Mouse (Mus musculus) liver, embryonic 16.5 days (tissue): ENCODE data around the gene Bbx. TPM values are rescaled to one million over a fixed set of nuclear protein-coding genes. Genes with fewer than 3 reads are reported as not detected.

Experiments
- ATAC-seq: fragments of 200-750 bp; cut with Nextera tagmentation; 2 replicates; pipeline ENCODE4 v1.8.0; 2017; ENCODE audit warnings: low read depth, mild to moderate bottlenecking, moderate number of reproducible peaks, moderate library complexity
- H3K27ac ChIP-seq: fragments of 300-500 bp; sonication (generic); 2 replicates; pipeline ENCODE4 v1.5.1; 2014; ENCODE audit warnings: mild to moderate bottlenecking, low read length
- H3K27me3 ChIP-seq: fragments of 300-500 bp; sonication (generic); 2 replicates; pipeline ENCODE4 v1.6.1; 2014; ENCODE audit warnings: low read depth, low read length, mixed read lengths; ENCODE audit not compliant: control insufficient read depth, insufficient read depth
- H3K36me3 ChIP-seq: fragments of 300-500 bp; sonication (generic); 2 replicates; pipeline ENCODE4 v1.6.1; 2014; ENCODE audit warnings: mild to moderate bottlenecking; ENCODE audit not compliant: control insufficient read depth, insufficient read depth
- H3K4me1 ChIP-seq: fragments of 300-500 bp; sonication (generic); 2 replicates; pipeline ENCODE4 v1.6.1; 2014; ENCODE audit warnings: low read depth, low read length, mixed read lengths; ENCODE audit not compliant: control insufficient read depth
- H3K4me2 ChIP-seq: fragments of 300-500 bp; sonication (generic); 2 replicates; pipeline ENCODE4 v1.6.1; 2014; ENCODE audit warnings: low read depth, low read length, mixed read lengths
- H3K4me3 ChIP-seq: fragments of 300-500 bp; sonication (generic); 2 replicates; pipeline ENCODE4 v1.5.1; 2014; ENCODE audit warnings: low read depth, mild to moderate bottlenecking, low read length
- H3K9ac ChIP-seq: fragments of 300-500 bp; sonication (generic); 2 replicates; pipeline ENCODE4 v1.6.1; 2014; ENCODE audit warnings: low read depth, low read length
- H3K9me3 ChIP-seq: fragments of 300-500 bp; sonication (generic); replicated peaks from 2 replicates; pipeline ENCODE4 v1.6.1; 2016; ENCODE audit warnings: low read length; ENCODE audit not compliant: control insufficient read depth
- WGBS: fragments of 180-500 bp; shearing (Covaris S2); extraction: QIAGEN DNeasy Blood & Tissue Kit; methylation state at CpG from one replicate; pipeline ENCODE4 v1.1.7; 2014; ENCODE audit not compliant: insufficient replicate concordance; 5-methylcytosine and 5-hydroxymethylcytosine counted together
- polyA plus RNA-seq: library from polyadenylated mRNA; unstranded; fragments of >200 nt; fragmentation: Nextera tagmentation; extraction: Ambion mirVana; gene quantifications from 2 replicates; pipeline ENCODE4 v1.2.1, GENCODE M21; 2015

Bbx gene
- polyA plus RNA-seq, 1 experiment from 2014 or later, result 6.2 TPM

- no peak overlapping the region for H3K9ac ChIP-seq
- H3K27me3 ChIP-seq, result no peaks in the 10 kb centered on the region
- WGBS, result 25% methylated on average over 5 of the region's 5 CpGs
- no peak overlapping the region for H3K27ac ChIP-seq
- H3K4me1 ChIP-seq, result no peaks in the 10 kb centered on the region
- H3K36me3 ChIP-seq, result no peaks in the 10 kb centered on the region
- ATAC-seq, result no peak
- H3K4me2 ChIP-seq, result no peak overlapping the region
- H3K9me3 ChIP-seq, result no peaks in the 10 kb centered on the region
- no peak overlapping the region for H3K4me3 ChIP-seq
Measured at GRCm38 (mm10) chr16:50289764-50290163, 142.4 kb downstream of the Bbx start.

DNA sequence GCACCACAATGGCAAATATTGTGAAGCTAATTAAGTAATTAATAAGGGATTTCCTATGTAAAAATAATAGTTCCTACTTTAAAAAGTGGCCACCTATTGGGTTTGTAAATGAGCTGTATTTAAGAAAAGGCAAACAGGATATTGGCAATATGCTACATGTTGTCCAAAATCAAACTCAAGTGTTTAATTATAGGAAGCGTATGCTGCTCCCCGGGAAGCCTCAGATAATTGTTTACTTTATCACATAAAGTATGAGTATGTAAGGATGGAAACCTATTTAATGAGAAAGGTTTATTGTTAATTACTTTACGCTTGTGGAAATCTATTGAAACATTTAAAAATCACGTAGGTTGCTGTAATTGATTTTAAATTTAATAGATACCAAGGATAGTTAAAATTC is 159.4 kb downstream of the Bbx start:
- Histone ChIP-seq H3K9me3 (no peaks in the 10 kb centered on the region), H3K27me3 (no peaks in the 10 kb centered on the region), H3K4me1 (no peaks in the 10 kb centered on the region), H3K4me2 (no peak overlapping the region), H3K9ac (no peak overlapping the region), H3K27ac (no peak overlapping the region), H3K4me3 (no peak overlapping the region), H3K36me3 (no peaks in the 10 kb centered on the region)
- 74% methylated on average over 4 of the region's 4 CpGs for WGBS
- ATAC-seq, result no peak

GRCm38 (mm10) chr16:50262647-50263046 is 169.5 kb downstream of the Bbx start:
- no peaks in the 10 kb centered on the region for H3K9me3 ChIP-seq
- H3K27ac ChIP-seq, result no peak overlapping the region
- no peak overlapping the region for H3K9ac ChIP-seq
- H3K4me3 ChIP-seq, result no peak overlapping the region
- H3K27me3 ChIP-seq, result no peaks in the 10 kb centered on the region
- no peak overlapping the region for H3K4me2 ChIP-seq
- no peak for ATAC-seq
- H3K4me1 ChIP-seq, result no peaks in the 10 kb centered on the region
- H3K36me3 ChIP-seq, result no peaks in the 10 kb centered on the region
- 76% methylated on average over 4 of the region's 4 CpGs for WGBS

DNA sequence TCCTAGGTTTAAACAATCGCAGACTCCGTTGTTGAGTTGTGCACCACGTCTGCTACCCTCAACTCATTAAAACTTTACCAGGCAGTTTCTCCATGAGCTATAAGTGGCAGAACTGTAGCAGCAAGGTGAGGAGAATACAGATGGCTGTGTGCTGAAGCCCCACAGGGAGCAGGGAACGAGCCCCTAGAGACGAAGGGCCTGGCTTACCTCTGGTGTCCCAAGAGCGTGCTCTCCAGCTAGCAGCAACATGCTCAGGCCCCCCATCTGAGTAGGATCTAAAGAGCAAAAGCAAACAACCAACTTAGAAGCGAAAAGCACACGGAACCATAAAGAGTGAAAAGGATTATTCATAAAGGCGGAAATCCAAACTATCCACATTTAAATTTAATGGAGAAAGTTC is 170.0 kb downstream of the Bbx start:
- no peak for ATAC-seq
- no peak overlapping the region for H3K9ac ChIP-seq
- H3K27ac ChIP-seq, result no peak overlapping the region

DNA sequence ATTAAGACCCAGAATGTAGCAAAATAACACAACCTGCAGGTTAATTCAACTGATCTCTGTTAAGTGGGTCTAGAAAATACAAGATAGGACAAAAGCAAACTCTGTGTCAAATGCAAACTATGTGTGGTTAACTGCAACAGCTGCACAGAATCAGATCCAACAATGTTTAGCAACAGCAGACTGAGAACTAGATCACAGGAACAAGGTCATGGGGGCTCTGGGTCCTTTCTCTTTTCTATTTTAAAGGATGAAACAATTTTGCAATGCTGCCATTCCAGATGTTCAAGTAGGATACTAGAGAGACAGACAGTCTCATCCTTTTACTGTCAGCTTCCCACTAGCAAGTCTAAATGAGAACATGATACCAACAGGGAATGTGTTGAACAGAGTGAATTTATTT is 170.4 kb downstream of the Bbx start:
- Histone ChIP-seq H3K4me3 (no peak overlapping the region), H3K4me1 (no peaks in the 10 kb centered on the region), H3K4me2 (no peak overlapping the region), H3K9ac (no peak overlapping the region), H3K9me3 (no peaks in the 10 kb centered on the region), H3K27me3 (no peaks in the 10 kb centered on the region), H3K36me3 (no peaks in the 10 kb centered on the region), H3K27ac (no peak overlapping the region)
- ATAC-seq, result no peak

More for the DNA sequence above, 170.0 kb downstream of the Bbx start:
- WGBS, result 85% methylated on average over 9 of the region's 9 CpGs
- H3K4me1 ChIP-seq, result no peaks in the 10 kb centered on the region
- no peak overlapping the region for H3K4me3 ChIP-seq
- H3K27me3 ChIP-seq, result no peaks in the 10 kb centered on the region
- H3K9me3 ChIP-seq, result no peaks in the 10 kb centered on the region
- H3K4me2 ChIP-seq, result no peak overlapping the region
- no peaks in the 10 kb centered on the region for H3K36me3 ChIP-seq

DNA sequence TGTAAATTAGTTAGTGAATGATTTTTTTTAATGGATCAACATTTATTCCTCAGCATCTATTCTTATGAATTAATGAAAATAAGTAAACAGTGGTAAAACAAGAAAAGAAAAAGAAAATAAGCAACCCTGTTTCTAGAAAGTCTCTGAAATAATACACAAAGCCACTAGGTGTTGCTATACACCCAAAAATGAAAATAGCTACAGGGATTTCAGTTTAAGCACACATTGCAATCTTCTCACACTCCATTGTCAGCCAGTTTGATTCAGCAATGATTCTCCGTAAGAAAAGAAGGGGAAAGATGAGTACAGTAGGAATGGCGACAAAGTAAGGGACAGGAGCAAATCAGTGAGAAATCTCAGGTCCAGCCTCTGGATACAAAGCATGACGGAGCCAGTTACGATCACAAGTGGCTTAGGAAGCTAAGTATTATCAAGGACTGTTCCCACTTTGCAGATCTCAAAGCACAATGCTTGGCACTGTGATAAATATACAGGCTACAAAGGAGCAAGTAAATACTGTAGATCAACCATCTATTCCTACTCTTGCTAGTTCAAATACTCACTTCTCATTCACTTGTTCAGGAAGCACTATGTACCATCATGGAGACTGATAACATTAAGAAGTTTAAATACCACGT is 177.5 kb downstream of the Bbx start:
- Histone ChIP-seq H3K4me1 (no peaks in the 10 kb centered on the region), H3K9ac (no peak overlapping the region), H3K27me3 (no peaks in the 10 kb centered on the region), H3K9me3 (no peaks in the 10 kb centered on the region), H3K4me3 (no peak overlapping the region), H3K4me2 (no peak overlapping the region), H3K27ac (no peak overlapping the region), H3K36me3 (no peaks in the 10 kb centered on the region)
- no peak for ATAC-seq
- 70% methylated on average over 5 of the region's 5 CpGs for WGBS

DNA sequence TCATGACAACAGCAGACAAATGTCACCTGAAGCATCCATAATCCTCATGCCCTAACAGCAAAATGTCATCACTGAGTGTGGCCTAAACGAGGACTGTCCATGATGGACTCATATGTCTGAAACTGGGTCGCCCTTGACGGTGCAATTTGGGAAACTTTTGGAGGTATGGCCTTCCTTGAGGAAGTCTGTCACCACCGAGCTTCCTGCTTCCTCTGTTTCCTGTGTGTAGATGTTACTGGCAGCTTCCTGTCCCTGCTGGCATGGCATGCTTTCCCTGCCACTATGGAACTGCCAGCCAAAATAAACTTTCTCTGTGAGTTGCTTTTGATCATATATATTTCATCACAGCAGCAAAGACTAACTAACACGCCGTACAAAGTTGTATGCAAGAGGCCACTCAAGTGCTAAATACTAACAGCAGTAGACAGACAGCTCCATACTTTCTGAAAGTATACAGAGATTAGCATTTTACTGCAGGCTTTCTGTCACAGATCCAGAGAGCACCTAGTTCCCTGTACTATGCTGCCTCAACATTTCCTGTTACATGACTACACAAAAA is 180.7 kb downstream of the Bbx start:
- Histone ChIP-seq H3K9ac (no peak overlapping the region), H3K36me3 (no peaks in the 10 kb centered on the region), H3K4me2 (no peak overlapping the region), H3K27ac (no peak overlapping the region), H3K4me3 (no peak overlapping the region), H3K4me1 (no peaks in the 10 kb centered on the region), H3K9me3 (no peaks in the 10 kb centered on the region), H3K27me3 (no peaks in the 10 kb centered on the region)
- WGBS, result 50% methylated on average over 6 of the region's 6 CpGs
- ATAC-seq, result no peak

- WGBS, result 71% methylated on average over 5 of the region's 5 CpGs
- Histone ChIP-seq H3K9ac (no peak overlapping the region), H3K4me3 (no peak overlapping the region), H3K4me1 (no peaks in the 10 kb centered on the region), H3K27ac (no peak overlapping the region), H3K9me3 (no peaks in the 10 kb centered on the region), H3K36me3 (no peaks in the 10 kb centered on the region), H3K4me2 (no peak overlapping the region), H3K27me3 (no peaks in the 10 kb centered on the region)
- no peak for ATAC-seq
Measured at GRCm38 (mm10) chr16:50250469-50250868, 181.7 kb downstream of the Bbx start.

GRCm38 (mm10) chr16:50249036-50249435 is 183.2 kb downstream of the Bbx start:
- no peaks in the 10 kb centered on the region for H3K4me1 ChIP-seq
- H3K4me3 ChIP-seq, result no peak overlapping the region
- no peaks in the 10 kb centered on the region for H3K9me3 ChIP-seq
- no peak for ATAC-seq
- H3K9ac ChIP-seq, result no peak overlapping the region
- no peaks in the 10 kb centered on the region for H3K36me3 ChIP-seq
- H3K4me2 ChIP-seq, result no peak overlapping the region
- no peak overlapping the region for H3K27ac ChIP-seq
- WGBS, result 67% methylated on average over 3 of the region's 3 CpGs
- no peaks in the 10 kb centered on the region for H3K27me3 ChIP-seq
